Mouse (Mus musculus): ENCODE measurements around the gene Gm21974. TPM values are rescaled to one million over a fixed set of nuclear protein-coding genes. Genes with fewer than 3 reads are reported as not detected.

The Gm21974 gene
- polyA plus RNA-seq, 1 experiment from 2014 or later: not detected

- WGBS: 79% methylated on average over 3 of the region's 3 CpGs
- Histone ChIP-seq H3K4me3 (ENCODE audit: low read depth, low read length) (no peak overlapping the region), H3K9me3 (replicated peaks; ENCODE audit: control insufficient read depth, low read length, poor library complexity, severe bottlenecking) (no peaks in the 10 kb centered on the region), H3K27me3 (ENCODE audit: control insufficient read depth, insufficient read depth, low read depth, low read length) (no peaks in the 10 kb centered on the region), H3K27ac (ENCODE audit: low read length) (no peak overlapping the region), H3K9ac (ENCODE audit: low read depth, low read length) (no peak overlapping the region), H3K4me1 (ENCODE audit: control insufficient read depth, insufficient read depth, low read length) (peaks cover 8% of the 10 kb centered on the region), H3K4me2 (ENCODE audit: low read length) (no peak overlapping the region), H3K36me3 (ENCODE audit: control insufficient read depth, insufficient read depth, low read length) (peaks cover 50% of the 10 kb centered on the region)
- ATAC-seq: no peak
Observed at GRCm38 (mm10) chr7:127888821-127889220, 6.4 kb downstream of the Gm21974 start.

GRCm38 (mm10) chr7:127887781-127888180, 7.5 kb downstream of the Gm21974 start:
- 80% methylated on average over 3 of the region's 3 CpGs for WGBS
- H3K4me2 ChIP-seq (ENCODE audit: low read length): no peak overlapping the region
- no peak overlapping the region for H3K9ac ChIP-seq (ENCODE audit: low read depth, low read length)
- no peak for ATAC-seq
- no peaks in the 10 kb centered on the region for H3K9me3 ChIP-seq (replicated peaks; ENCODE audit: control insufficient read depth, low read length, poor library complexity, severe bottlenecking)
- H3K4me3 ChIP-seq (ENCODE audit: low read depth, low read length): no peak overlapping the region
- H3K27ac ChIP-seq (ENCODE audit: low read length): no peak overlapping the region
- no peaks in the 10 kb centered on the region for H3K27me3 ChIP-seq (ENCODE audit: control insufficient read depth, insufficient read depth, low read depth, low read length)
- H3K4me1 ChIP-seq (ENCODE audit: control insufficient read depth, insufficient read depth, low read length): peaks cover 9% of the 10 kb centered on the region
- H3K36me3 ChIP-seq (ENCODE audit: control insufficient read depth, insufficient read depth, low read length): peaks cover 52% of the 10 kb centered on the region

GRCm38 (mm10) chr7:127887191-127887590, 8.1 kb downstream of the Gm21974 start:
- no peaks in the 10 kb centered on the region for H3K27me3 ChIP-seq (ENCODE audit: control insufficient read depth, insufficient read depth, low read depth, low read length)
- no peak overlapping the region for H3K27ac ChIP-seq (ENCODE audit: low read length)
- peaks cover 9% of the 10 kb centered on the region for H3K4me1 ChIP-seq (ENCODE audit: control insufficient read depth, insufficient read depth, low read length)
- no peak overlapping the region for H3K4me2 ChIP-seq (ENCODE audit: low read length)
- no peaks in the 10 kb centered on the region for H3K9me3 ChIP-seq (replicated peaks; ENCODE audit: control insufficient read depth, low read length, poor library complexity, severe bottlenecking)
- no peak for ATAC-seq
- no peak overlapping the region for H3K9ac ChIP-seq (ENCODE audit: low read depth, low read length)
- peaks cover 57% of the 10 kb centered on the region for H3K36me3 ChIP-seq (ENCODE audit: control insufficient read depth, insufficient read depth, low read length)
- H3K4me3 ChIP-seq (ENCODE audit: low read depth, low read length): no peak overlapping the region
- WGBS: 88% methylated on average over 8 of the region's 8 CpGs

GRCm38 (mm10) chr7:127886551-127886950, 8.7 kb downstream of the Gm21974 start:
- peaks cover 60% of the 10 kb centered on the region for H3K36me3 ChIP-seq (ENCODE audit: control insufficient read depth, insufficient read depth, low read length)
- 95% methylated on average over 6 of the region's 6 CpGs for WGBS
- H3K4me3 ChIP-seq (ENCODE audit: low read depth, low read length): no peak overlapping the region
- H3K4me1 ChIP-seq (ENCODE audit: control insufficient read depth, insufficient read depth, low read length): peaks cover 9% of the 10 kb centered on the region
- no peaks in the 10 kb centered on the region for H3K27me3 ChIP-seq (ENCODE audit: control insufficient read depth, insufficient read depth, low read depth, low read length)
- H3K9me3 ChIP-seq (replicated peaks; ENCODE audit: control insufficient read depth, low read length, poor library complexity, severe bottlenecking): no peaks in the 10 kb centered on the region
- no peak overlapping the region for H3K9ac ChIP-seq (ENCODE audit: low read depth, low read length)
- no peak overlapping the region for H3K27ac ChIP-seq (ENCODE audit: low read length)
- ATAC-seq: no peak
- no peak overlapping the region for H3K4me2 ChIP-seq (ENCODE audit: low read length)

- no peak overlapping the region for H3K4me2 ChIP-seq (ENCODE audit: low read length)
- H3K36me3 ChIP-seq (ENCODE audit: control insufficient read depth, insufficient read depth, low read length): peaks cover 66% of the 10 kb centered on the region
- H3K4me3 ChIP-seq (ENCODE audit: low read depth, low read length): no peak overlapping the region
- H3K27me3 ChIP-seq (ENCODE audit: control insufficient read depth, insufficient read depth, low read depth, low read length): no peaks in the 10 kb centered on the region
- WGBS: 70% methylated on average over 6 of the region's 6 CpGs
- peaks cover 9% of the 10 kb centered on the region for H3K4me1 ChIP-seq (ENCODE audit: control insufficient read depth, insufficient read depth, low read length)
- no peaks in the 10 kb centered on the region for H3K9me3 ChIP-seq (replicated peaks; ENCODE audit: control insufficient read depth, low read length, poor library complexity, severe bottlenecking)
- no peak overlapping the region for H3K9ac ChIP-seq (ENCODE audit: low read depth, low read length)
- H3K27ac ChIP-seq (ENCODE audit: low read length): no peak overlapping the region
- no peak for ATAC-seq
Observed at GRCm38 (mm10) chr7:127885951-127886350, 9.3 kb downstream of the Gm21974 start.

GRCm38 (mm10) chr7:127880431-127880830, 14.8 kb downstream of the Gm21974 start:
- WGBS: 87% methylated on average over 12 of the region's 12 CpGs
- H3K9ac ChIP-seq (ENCODE audit: low read depth, low read length): no peak overlapping the region
- peaks cover 58% of the 10 kb centered on the region for H3K36me3 ChIP-seq (ENCODE audit: control insufficient read depth, insufficient read depth, low read length)
- no peak overlapping the region for H3K27ac ChIP-seq (ENCODE audit: low read length)
- no peak overlapping the region for H3K4me2 ChIP-seq (ENCODE audit: low read length)
- no peak for ATAC-seq
- H3K27me3 ChIP-seq (ENCODE audit: control insufficient read depth, insufficient read depth, low read depth, low read length): no peaks in the 10 kb centered on the region
- H3K9me3 ChIP-seq (replicated peaks; ENCODE audit: control insufficient read depth, low read length, poor library complexity, severe bottlenecking): no peaks in the 10 kb centered on the region
- H3K4me1 ChIP-seq (ENCODE audit: control insufficient read depth, insufficient read depth, low read length): peaks cover 18% of the 10 kb centered on the region
- H3K4me3 ChIP-seq (ENCODE audit: low read depth, low read length): no peak overlapping the region

- 96% methylated on average over 9 of the region's 9 CpGs for WGBS
- ATAC-seq: no peak
Observed at GRCm38 (mm10) chr7:127879301-127879700, 16.0 kb downstream of the Gm21974 start.

GRCm38 (mm10) chr7:127876467-127877348, 18.5 kb downstream of the Gm21974 start, which contains the start of gene Zfp668:
Gene Zfp668, minus strand, starts transcription at chr7:127876828.
- H3K27ac ChIP-seq (ENCODE audit: low read length): peak within 1 kb of the TSS; percentile 100
- peak; percentile 72 for ATAC-seq
- peak within 1 kb of the TSS; percentile 74 for H3K4me3 ChIP-seq (ENCODE audit: low read depth, low read length)
- H3K4me2 ChIP-seq (ENCODE audit: low read length): peak within 1 kb of the TSS; percentile 67
- under 1% methylated on average over 60 of the region's 60 CpGs for WGBS
- H3K9ac ChIP-seq (ENCODE audit: low read depth, low read length): peak within 1 kb of the TSS; percentile 97
- H3K4me1 ChIP-seq (ENCODE audit: control insufficient read depth, insufficient read depth, low read length): peaks cover 25% of the 10 kb centered on the region
- no peaks in the 10 kb centered on the region for H3K9me3 ChIP-seq (replicated peaks; ENCODE audit: control insufficient read depth, low read length, poor library complexity, severe bottlenecking)
- H3K27me3 ChIP-seq (ENCODE audit: control insufficient read depth, insufficient read depth, low read depth, low read length): no peaks in the 10 kb centered on the region
- peaks cover 26% of the 10 kb centered on the region for H3K36me3 ChIP-seq (ENCODE audit: control insufficient read depth, insufficient read depth, low read length)

More at GRCm38 (mm10) chr7:127879301-127879700, 16.0 kb downstream of the Gm21974 start:
- H3K4me3 ChIP-seq (ENCODE audit: low read depth, low read length): no peak overlapping the region
- H3K36me3 ChIP-seq (ENCODE audit: control insufficient read depth, insufficient read depth, low read length): peaks cover 50% of the 10 kb centered on the region
- no peak overlapping the region for H3K27ac ChIP-seq (ENCODE audit: low read length)
- no peak overlapping the region for H3K9ac ChIP-seq (ENCODE audit: low read depth, low read length)
- H3K4me1 ChIP-seq (ENCODE audit: control insufficient read depth, insufficient read depth, low read length): peaks cover 18% of the 10 kb centered on the region
- H3K4me2 ChIP-seq (ENCODE audit: low read length): no peak overlapping the region
- H3K27me3 ChIP-seq (ENCODE audit: control insufficient read depth, insufficient read depth, low read depth, low read length): no peaks in the 10 kb centered on the region
- no peaks in the 10 kb centered on the region for H3K9me3 ChIP-seq (replicated peaks; ENCODE audit: control insufficient read depth, low read length, poor library complexity, severe bottlenecking)

GRCm38 (mm10) chr7:127876041-127876466, 19.2 kb downstream of the Gm21974 start, which contains the start of gene Zfp646:
Gene Zfp646, plus strand, starts transcription at chr7:127876221.
- Histone ChIP-seq H3K27me3 (ENCODE audit: control insufficient read depth, insufficient read depth, low read depth, low read length) (no peaks in the 10 kb centered on the region), H3K36me3 (ENCODE audit: control insufficient read depth, insufficient read depth, low read length) (peaks cover 20% of the 10 kb centered on the region), H3K9me3 (replicated peaks; ENCODE audit: control insufficient read depth, low read length, poor library complexity, severe bottlenecking) (no peaks in the 10 kb centered on the region), H3K4me2 (ENCODE audit: low read length) (peak within 1 kb of the TSS; percentile 67), H3K4me3 (ENCODE audit: low read depth, low read length) (peak within 1 kb of the TSS; percentile 74), H3K9ac (ENCODE audit: low read depth, low read length) (peak within 1 kb of the TSS; percentile 97), H3K4me1 (ENCODE audit: control insufficient read depth, insufficient read depth, low read length) (peaks cover 25% of the 10 kb centered on the region), H3K27ac (ENCODE audit: low read length) (peak within 1 kb of the TSS; percentile 100)
- WGBS: under 1% methylated on average over 41 of the region's 41 CpGs
- peak; percentile 93 for ATAC-seq

Data from midbrain, embryonic 16.5 days (tissue).